Mouse (Mus musculus) thymus, adult 2 months (tissue): ENCODE data around the gene Lamp1. TPM values are rescaled to one million over a fixed set of nuclear protein-coding genes. Genes with fewer than 3 reads are reported as not detected.

Experiments
- DNase-seq: peaks from one replicate; pipeline ENCODE4 v3.0.0; 2021
- H3K27ac ChIP-seq: fragments of 200-500 bp; 2 replicates; pipeline ENCODE4 v1.5.1; 2012; ENCODE audit warnings: low read length, control low read depth; ENCODE audit not compliant: control insufficient read depth, insufficient read depth
- H3K27me3 ChIP-seq: fragments of 200-500 bp; 2 replicates; pipeline ENCODE4 v1.6.1; 2012; ENCODE audit warnings: mild to moderate bottlenecking, low read length, moderate library complexity, mixed read lengths; ENCODE audit not compliant: control insufficient read depth, insufficient read depth
- H3K36me3 ChIP-seq: fragments of 200-500 bp; 2 replicates; pipeline ENCODE4 v1.6.1; 2012; ENCODE audit warnings: mild to moderate bottlenecking, low read length, moderate library complexity; ENCODE audit not compliant: control insufficient read depth, insufficient read depth
- H3K4me1 ChIP-seq: fragments of 200-500 bp; replicated peaks from 2 replicates; pipeline ENCODE4 v1.6.1; 2012; ENCODE audit warnings: low read length; ENCODE audit not compliant: control insufficient read depth, insufficient read depth
- H3K4me3 ChIP-seq: fragments of 200-500 bp; 2 replicates; pipeline ENCODE4 v1.5.1; 2012; ENCODE audit warnings: mild to moderate bottlenecking, low read length, control low read depth, moderate library complexity; ENCODE audit not compliant: control insufficient read depth, insufficient read depth
- CTCF ChIP-seq: fragments of 200-500 bp; IDR thresholded peaks from 2 replicates; pipeline ENCODE4 v1.5.1; 2012; ENCODE audit warnings: mild to moderate bottlenecking, control low read depth, low read length, moderate library complexity, borderline replicate concordance; ENCODE audit not compliant: control insufficient read depth, poor library complexity, insufficient read depth; ENCODE audit errors: extremely low read depth
- POLR2A ChIP-seq: fragments of 200-500 bp; IDR thresholded peaks from 2 replicates; pipeline ENCODE4 v1.6.1; 2012; ENCODE audit warnings: mild to moderate bottlenecking, low read length, control low read depth, moderate library complexity; ENCODE audit not compliant: control insufficient read depth, poor library complexity, insufficient read depth; ENCODE audit errors: extremely low read depth
- WGBS: fragments of 180-500 bp; shearing (Covaris S2); methylation state at CpG from one replicate; pipeline ENCODE4 v1.1.7; 2018; 5-methylcytosine and 5-hydroxymethylcytosine counted together
- polyA plus RNA-seq: library from polyadenylated mRNA; depleted of rRNA; stranded (reverse); fragments of >200 nt; gene quantifications from 2 replicates; pipeline ENCODE4 v1.2.3, GENCODE M21; 2012

Gene Lamp1
- polyA plus RNA-seq, 1 experiment, result 388 TPM

- H3K4me1 ChIP-seq, result no peaks in the 10 kb centered on the region
- no peak for DNase-seq
- no peak overlapping the region for H3K4me3 ChIP-seq
- 84% methylated on average over 9 of the region's 9 CpGs for WGBS
- TF ChIP-seq POLR2A (no peak), CTCF (no peak)
- no peaks in the 10 kb centered on the region for H3K27me3 ChIP-seq
- H3K27ac ChIP-seq, result no peak overlapping the region
- H3K36me3 ChIP-seq, result peaks cover 12% of the 10 kb centered on the region; the same call in 1 of the 2 replicates
Measured at GRCm38 (mm10) chr8:13180408-13180807, 21.4 kb downstream of the Lamp1 start.

DNA sequence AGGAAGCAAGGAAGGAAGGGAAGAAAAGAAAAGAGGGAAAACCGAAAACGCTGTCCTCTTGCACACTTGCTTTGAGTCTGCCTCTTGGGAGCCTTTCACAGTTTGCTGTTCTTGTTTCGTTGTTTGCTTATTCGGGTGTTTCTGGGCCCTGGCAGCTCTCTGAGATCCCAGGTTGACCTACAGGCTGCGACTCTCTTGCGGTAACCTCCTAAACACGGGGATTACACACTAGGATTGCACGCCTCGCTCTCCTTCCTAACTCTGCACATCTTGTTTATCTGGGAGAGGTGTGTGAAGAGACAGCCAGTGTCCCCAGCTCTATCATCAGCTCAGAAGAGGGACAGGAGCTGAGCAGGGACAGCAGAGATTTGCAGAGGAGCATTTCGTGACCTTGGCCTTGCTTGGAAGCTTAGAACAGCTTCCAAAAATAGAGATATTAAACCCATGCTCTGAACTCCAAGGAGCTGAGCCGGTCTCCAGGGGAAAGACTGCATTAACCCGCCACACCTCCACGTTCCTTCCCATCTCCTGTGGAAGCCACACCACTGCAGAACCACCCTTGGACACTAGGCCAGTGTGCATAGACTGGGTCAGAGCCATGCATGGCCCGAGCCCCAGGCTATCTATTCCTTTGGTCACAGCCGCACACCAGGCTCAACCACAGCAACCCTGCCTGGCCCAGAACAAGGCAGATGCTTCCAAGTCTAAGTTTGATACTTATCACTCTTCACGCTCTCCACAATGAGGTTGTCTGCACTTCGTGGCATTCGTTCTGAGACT is 22.1 kb downstream of the Lamp1 start:
- 85% methylated on average over 18 of the region's 18 CpGs for WGBS
- no peak for TF ChIP-seq POLR2A
- no peak for TF ChIP-seq CTCF
- DNase-seq, result no peak
- Histone ChIP-seq H3K4me1 (no peaks in the 10 kb centered on the region), H3K36me3 (0 out of 2 replicates have a peak, but pooled peaks cover 5% of the 10 kb centered on the region), H3K4me3 (no peak overlapping the region), H3K27ac (no peak overlapping the region), H3K27me3 (no peaks in the 10 kb centered on the region)

DNA sequence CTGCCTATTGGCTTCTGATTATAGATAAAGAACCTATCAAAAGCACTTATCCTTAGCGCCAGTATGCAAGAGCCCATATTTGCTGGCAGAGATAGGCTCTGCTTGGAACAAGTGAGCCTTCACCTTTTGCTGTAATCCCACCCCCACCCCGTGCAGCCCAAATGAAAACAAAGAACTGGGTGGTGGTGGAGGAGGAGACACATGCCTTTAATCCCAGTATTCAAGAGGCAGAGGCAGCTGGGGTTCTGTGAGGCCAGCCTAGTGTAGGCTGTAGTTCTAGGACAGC is 22.7 kb downstream of the Lamp1 start:
- Histone ChIP-seq H3K36me3 (no peaks in the 10 kb centered on the region), H3K4me1 (no peaks in the 10 kb centered on the region), H3K27me3 (no peaks in the 10 kb centered on the region), H3K27ac (no peak overlapping the region), H3K4me3 (no peak overlapping the region)
- 78% methylated on average over 2 of the region's 2 CpGs for WGBS
- no peak for DNase-seq
- no peak for TF ChIP-seq CTCF
- TF ChIP-seq POLR2A, result no peak

DNA sequence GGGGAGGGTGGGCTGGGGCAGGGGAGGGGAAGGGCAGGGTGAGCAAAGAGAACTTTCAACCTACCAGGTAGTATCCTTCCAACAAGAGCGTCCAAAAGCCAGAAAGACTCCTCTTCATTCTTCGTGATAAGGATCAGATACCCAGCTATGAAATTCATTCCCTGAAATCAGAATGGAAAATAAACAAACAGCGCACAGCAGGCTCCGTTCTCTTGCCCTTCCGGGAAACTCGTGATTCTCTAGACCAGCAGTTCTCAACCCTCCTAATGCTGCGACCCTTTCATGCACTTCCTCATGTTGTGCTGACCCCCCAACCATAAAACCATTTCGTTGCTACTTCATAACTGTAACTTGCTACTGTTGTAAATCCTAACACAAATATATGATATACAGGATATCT is 27.9 kb downstream of the Lamp1 start:
- no peak overlapping the region for H3K27ac ChIP-seq
- TF ChIP-seq POLR2A (no peak), CTCF (no peak)
- no peaks in the 10 kb centered on the region for H3K36me3 ChIP-seq
- H3K27me3 ChIP-seq, result no peaks in the 10 kb centered on the region
- no peak overlapping the region for H3K4me3 ChIP-seq
- 84% methylated on average over 8 of the region's 8 CpGs for WGBS
- no peaks in the 10 kb centered on the region for H3K4me1 ChIP-seq
- no peak for DNase-seq

- 84% methylated on average over 9 of the region's 9 CpGs for WGBS
- Histone ChIP-seq H3K27me3 (no peaks in the 10 kb centered on the region), H3K27ac (no peak overlapping the region), H3K4me1 (no peaks in the 10 kb centered on the region), H3K4me3 (no peak overlapping the region), H3K36me3 (no peaks in the 10 kb centered on the region)
- no peak for DNase-seq
- TF ChIP-seq POLR2A (no peak), CTCF (no peak)
Measured at GRCm38 (mm10) chr8:13187229-13187628, 28.3 kb downstream of the Lamp1 start.

DNA sequence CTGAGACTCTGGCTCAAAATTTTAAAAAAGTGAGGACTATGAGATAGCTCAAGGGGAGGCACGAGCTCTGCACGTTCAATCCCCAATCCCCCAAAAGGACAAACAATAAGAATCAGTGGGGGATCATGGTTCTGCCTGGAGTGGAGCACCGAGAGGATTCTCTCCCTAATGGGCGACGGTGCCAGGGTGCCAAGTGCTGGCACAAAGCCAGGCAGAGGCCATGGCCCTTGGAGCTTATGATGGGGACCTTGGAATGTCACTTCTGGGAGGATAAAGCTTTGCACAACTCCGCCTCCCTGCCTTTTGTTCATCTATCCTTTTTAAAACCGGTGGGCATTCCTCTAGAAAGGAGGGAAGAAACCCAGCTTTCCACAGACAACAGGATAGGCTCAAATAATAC is 28.7 kb downstream of the Lamp1 start:
- TF ChIP-seq POLR2A, result no peak
- TF ChIP-seq CTCF, result no peak
- Histone ChIP-seq H3K27me3 (no peaks in the 10 kb centered on the region), H3K4me1 (no peaks in the 10 kb centered on the region), H3K27ac (no peak overlapping the region), H3K4me3 (no peak overlapping the region), H3K36me3 (no peaks in the 10 kb centered on the region)
- no peak for DNase-seq
- 88% methylated on average over 7 of the region's 7 CpGs for WGBS

DNA sequence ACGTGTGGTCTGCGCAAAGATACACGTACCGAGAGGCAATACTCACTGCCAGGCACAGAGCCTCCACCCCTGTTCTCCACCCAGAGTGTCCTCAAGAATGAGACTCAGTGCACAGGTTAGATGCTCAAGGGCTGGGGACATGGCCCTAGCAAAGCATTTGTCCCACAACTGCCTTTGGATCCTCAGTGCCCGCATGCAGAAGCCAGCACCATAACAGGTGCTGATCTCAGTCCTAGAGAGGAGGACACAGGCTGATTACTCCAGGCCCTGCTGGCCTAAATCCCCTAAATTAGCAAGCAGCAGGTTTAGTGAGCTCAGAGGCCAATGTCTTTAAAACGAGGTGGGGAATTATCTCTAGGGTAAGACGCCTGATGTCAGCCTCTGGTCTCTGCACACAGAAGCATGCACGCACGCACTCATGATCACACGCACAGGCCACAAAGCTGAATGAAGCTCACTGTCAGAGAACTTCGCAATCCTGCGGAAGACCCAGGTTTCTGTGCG is 29.1 kb downstream of the Lamp1 start:
- Histone ChIP-seq H3K4me1 (no peaks in the 10 kb centered on the region), H3K27me3 (no peaks in the 10 kb centered on the region), H3K27ac (no peak overlapping the region), H3K4me3 (no peak overlapping the region), H3K36me3 (no peaks in the 10 kb centered on the region)
- TF ChIP-seq POLR2A (no peak), CTCF (no peak)
- 95% methylated on average over 13 of the region's 13 CpGs for WGBS
- DNase-seq, result no peak

DNA sequence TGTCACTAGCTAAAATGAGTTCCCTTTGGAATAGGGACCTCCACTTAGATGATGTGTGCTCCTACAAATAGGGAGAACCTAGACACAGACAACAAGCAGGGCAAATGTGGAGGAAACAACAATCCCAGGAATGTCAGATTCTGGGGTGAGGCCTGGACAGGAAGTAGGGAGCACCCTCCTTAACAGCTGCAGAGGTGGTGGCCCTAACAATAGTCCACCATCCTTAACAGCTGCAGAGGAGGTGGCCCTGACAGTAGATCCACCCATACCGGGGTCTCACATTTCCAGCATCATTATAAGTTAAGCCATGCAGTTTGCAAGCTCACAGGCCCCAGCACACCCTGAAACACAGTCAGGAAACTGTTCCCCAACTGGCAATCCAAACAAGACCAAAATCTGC is 29.9 kb downstream of the Lamp1 start:
- 93% methylated on average over 1 of the region's 1 CpGs for WGBS
- no peaks in the 10 kb centered on the region for H3K4me1 ChIP-seq
- no peak overlapping the region for H3K27ac ChIP-seq
- H3K36me3 ChIP-seq, result no peaks in the 10 kb centered on the region
- DNase-seq, result no peak
- no peak for TF ChIP-seq CTCF
- H3K4me3 ChIP-seq, result no peak overlapping the region
- no peaks in the 10 kb centered on the region for H3K27me3 ChIP-seq
